Mouse (Mus musculus) CH12.LX (cell line): ENCODE data around the gene Bri3. TPM values are rescaled to one million over a fixed set of nuclear protein-coding genes. Genes with fewer than 3 reads are reported as not detected.

Source experiments
- DNase-seq: peaks from one replicate; pipeline ENCODE4 v3.0.0-alpha.2; 2013; ENCODE audit errors: extremely low read depth
- H3K27ac ChIP-seq: 2 replicates; pipeline ENCODE4 v1.5.1; 2012; ENCODE audit warnings: low read depth, mild to moderate bottlenecking, control low read depth, moderate library complexity; ENCODE audit not compliant: insufficient read depth
- H3K27me3 ChIP-seq: replicated peaks from 2 replicates; pipeline ENCODE3; 2012; ENCODE audit warnings: inconsistent platforms
- H3K36me3 ChIP-seq, 2 experiments: replicated peaks in 1 of 2; 2 replicates each; pipeline versions ENCODE3 to v1.6.1; 2012; ENCODE audit warnings: inconsistent platforms in 1 of 2, low read length in 1 of 2, mild to moderate bottlenecking in 1 of 2, mixed read lengths in 1 of 2, moderate library complexity in 1 of 2; ENCODE audit not compliant: control insufficient read depth in 1 of 2, insufficient read depth in 1 of 2
- H3K4me1 ChIP-seq, 2 experiments: 2 replicates each; pipeline ENCODE4 v1.6.1; 2012; ENCODE audit warnings: inconsistent platforms in 1 of 2, moderate library complexity in 1 of 2; ENCODE audit not compliant: insufficient read depth in 2 of 2, control insufficient read depth in 1 of 2
- H3K4me2 ChIP-seq: 2 replicates; pipeline ENCODE4 v1.6.1; 2012; ENCODE audit warnings: low read depth, mild to moderate bottlenecking, control low read depth; ENCODE audit not compliant: poor library complexity, insufficient read depth, severe bottlenecking
- H3K4me3 ChIP-seq, 3 experiments: fragments of 150-350 bp in 1 of 3; sonication (generic) in 1 of 3; replicated peaks in 1 of 3; 2 replicates each; pipeline versions ENCODE3 to v1.5.1; 2011 to 2012; ENCODE audit warnings: low read depth in 2 of 3, low read length in 2 of 3, mild to moderate bottlenecking in 2 of 3, moderate library complexity in 2 of 3, control low read depth in 1 of 3, improper control_type of control experiment in 1 of 3, inconsistent platforms in 1 of 3, mixed read lengths in 1 of 3; ENCODE audit not compliant: poor library complexity in 1 of 3
- H3K79me2 ChIP-seq: replicated peaks from 2 replicates; pipeline ENCODE4 v1.6.1; 2012; ENCODE audit warnings: mild to moderate bottlenecking, moderate library complexity; ENCODE audit not compliant: control insufficient read depth, poor library complexity, insufficient read depth, severe bottlenecking; ENCODE audit errors: extremely low read depth
- H3K9ac ChIP-seq: 2 replicates; pipeline ENCODE4 v1.6.1; 2012; ENCODE audit warnings: low read depth, mild to moderate bottlenecking, control low read depth, moderate library complexity; ENCODE audit not compliant: insufficient read depth
- H3K9me3 ChIP-seq: replicated peaks from 2 replicates; pipeline ENCODE3; 2012; ENCODE audit warnings: low read length, inconsistent platforms, mixed read lengths
- BHLHE40 ChIP-seq: IDR thresholded peaks from 2 replicates; pipeline ENCODE4 v1.6.1; 2011; ENCODE audit warnings: mild to moderate bottlenecking, low read depth, low read length, improper control_type of control experiment
- CHD2 ChIP-seq: IDR thresholded peaks from 2 replicates; pipeline ENCODE4 v1.6.1; 2011; ENCODE audit warnings: low read length, improper control_type of control experiment
- CTCF ChIP-seq, 2 experiments: IDR thresholded peaks in 1 of 2; conservative IDR thresholded peaks in 1 of 2; 2 replicates each; pipeline ENCODE4 v1.5.1; 2011 to 2012; ENCODE audit warnings: low read depth in 2 of 2, low read length in 2 of 2, improper control_type of control experiment in 1 of 2, inconsistent platforms in 1 of 2, mild to moderate bottlenecking in 1 of 2, moderate library complexity in 1 of 2
- ELF1 ChIP-seq: IDR thresholded peaks from 2 replicates; pipeline ENCODE4 v1.6.1; 2014; ENCODE audit warnings: low read depth, mild to moderate bottlenecking, inconsistent platforms, low read length, improper control_type of control experiment
- ETS1 ChIP-seq: conservative IDR thresholded peaks from 2 replicates; pipeline ENCODE4 v1.6.1; 2012; ENCODE audit warnings: low read depth, mild to moderate bottlenecking, inconsistent platforms, low read length, improper control_type of control experiment, moderate library complexity
- GABPA ChIP-seq: IDR thresholded peaks from 2 replicates; pipeline ENCODE4 v1.6.1; 2012; ENCODE audit warnings: low read depth, low read length, improper control_type of control experiment, inconsistent platforms; ENCODE audit not compliant: insufficient replicate concordance
- HCFC1 ChIP-seq: IDR thresholded peaks from 2 replicates; pipeline ENCODE4 v1.6.1; 2012; ENCODE audit warnings: low read depth, mild to moderate bottlenecking, inconsistent platforms, low read length, improper control_type of control experiment
- JUND ChIP-seq: conservative IDR thresholded peaks from 2 replicates; pipeline ENCODE4 v1.6.1; 2011; ENCODE audit warnings: low read depth, low read length, improper control_type of control experiment
- KAT2A ChIP-seq: IDR thresholded peaks from 2 replicates; pipeline ENCODE4 v1.6.1; 2012; ENCODE audit warnings: low read length, improper control_type of control experiment, inconsistent platforms; ENCODE audit not compliant: insufficient replicate concordance
- MAX ChIP-seq: IDR thresholded peaks from 2 replicates; pipeline ENCODE4 v1.6.1; 2011; ENCODE audit warnings: low read length, improper control_type of control experiment
- MAZ ChIP-seq: IDR thresholded peaks from 2 replicates; pipeline ENCODE4 v1.6.1; 2012; ENCODE audit warnings: low read depth, mild to moderate bottlenecking, inconsistent platforms, low read length, improper control_type of control experiment, moderate library complexity
- MYC ChIP-seq: IDR thresholded peaks from 2 replicates; pipeline ENCODE4 v1.6.1; 2011; ENCODE audit warnings: low read depth, mild to moderate bottlenecking, improper control_type of control experiment, low read length
- NELFE ChIP-seq: IDR thresholded peaks from 2 replicates; pipeline ENCODE4 v1.6.1; 2011; ENCODE audit warnings: low read depth, low read length, improper control_type of control experiment
- POLR2A ChIP-seq: IDR thresholded peaks from 2 replicates; pipeline ENCODE4 v1.6.1; 2011; ENCODE audit warnings: low read depth, mild to moderate bottlenecking, improper control_type of control experiment, low read length
- TCF12 ChIP-seq: IDR thresholded peaks from 2 replicates; pipeline ENCODE4 v1.6.1; 2014; ENCODE audit warnings: low read depth, mild to moderate bottlenecking, inconsistent platforms, low read length, improper control_type of control experiment
- UBTF ChIP-seq: IDR thresholded peaks from 2 replicates; pipeline ENCODE4 v1.6.1; 2012; ENCODE audit warnings: low read depth, mild to moderate bottlenecking, inconsistent platforms, low read length, improper control_type of control experiment, moderate library complexity
- USF1 ChIP-seq: IDR thresholded peaks from 2 replicates; pipeline ENCODE4 v1.6.1; 2014; ENCODE audit warnings: low read depth, mild to moderate bottlenecking, inconsistent platforms, low read length, improper control_type of control experiment
- USF2 ChIP-seq: conservative IDR thresholded peaks from 2 replicates; pipeline ENCODE4 v1.6.1; 2011; ENCODE audit warnings: low read depth, low read length, improper control_type of control experiment
- ZC3H11A ChIP-seq: IDR thresholded peaks from 2 replicates; pipeline ENCODE4 v1.6.1; 2012; ENCODE audit warnings: low read depth, mild to moderate bottlenecking, inconsistent platforms, low read length, improper control_type of control experiment
- ZNF384 ChIP-seq: IDR thresholded peaks from 2 replicates; pipeline ENCODE4 v1.6.1; 2012; ENCODE audit warnings: low read depth, low read length, improper control_type of control experiment, inconsistent platforms
- dilution Hi-C: fragments of 300-500 bp; cut with MboI; formaldehyde crosslinking; loops from 2 replicates; pipeline ENCODE4 v1.14.3; 2020; ENCODE audit warnings: low sequenced_read_pairs; ENCODE audit not compliant: extremely low pct_unique_long_range_greater_than_20kb, extremely low pct_ligation_motif_present
- in situ Hi-C: fragments of 300-500 bp; cut with MboI; formaldehyde crosslinking; loops from 3 replicates; pipeline ENCODE4 v1.14.3; 2019; ENCODE audit warnings: low sequenced_read_pairs, low pct_ligation_motif_present, low pct_unique_long_range_greater_than_20kb, mixed read lengths
- polyA plus RNA-seq: library from polyadenylated mRNA; unstranded; fragments of >175 nt; gene quantifications from 2 replicates; pipeline ENCODE4 v1.2.1, GENCODE M21; 2012; ENCODE audit warnings: low read depth; ENCODE audit not compliant: insufficient read length
- total RNA-seq, 2 experiments: library from RNA; depleted of rRNA; stranded (reverse); fragments of 300-350 nt in 1 of 2; fragments of >200 nt in 1 of 2; gene quantifications; 2 replicates each; pipeline ENCODE4 v1.2.3; 2012 to 2014

Gene Bri3
- total and polyA plus RNA-seq, 3 experiments: 9.3 to 41.7 (median 20.3) TPM

GRCm38 (mm10) chr5:144314731-144315494, 70.7 kb downstream of the Bri3 start:
- no peak for DNase-seq
- peaks cover 0 to 7% of the 10 kb centered on the region in 2 experiments; a peak in 2 of 4 replicates for H3K4me1 ChIP-seq
- H3K27ac ChIP-seq: no peak overlapping the region
- in situ Hi-C loops (no loop called here), dilution Hi-C loops (no loop called here)
- H3K27me3 ChIP-seq: no peaks in the 10 kb centered on the region
- H3K4me2 ChIP-seq: no peak overlapping the region
- no peak overlapping the region for H3K4me3 ChIP-seq
- no peaks in the 10 kb centered on the region for H3K79me2 ChIP-seq
- H3K36me3 ChIP-seq: no peaks in the 10 kb centered on the region
- TF ChIP-seq ETS1: no peak
- no peak for TF ChIP-seq ELF1
- no peak for TF ChIP-seq UBTF
- TF ChIP-seq ZNF384: no peak
- TF ChIP-seq JUND: no peak
- no peak for TF ChIP-seq HCFC1
- TF ChIP-seq CTCF (conservative IDR thresholded peaks at IDR 0.05 in 1 of 2, IDR thresholded peaks at IDR 0.05 in 1 of 2; ENCODE audit: low read depth in 2 of 2, low read length in 2 of 2): no peak
- no peak for TF ChIP-seq BHLHE40
- TF ChIP-seq MAZ: no peak
- TF ChIP-seq GABPA: no peak
- TF ChIP-seq MYC: no peak
- no peak for TF ChIP-seq KAT2A
- no peak for TF ChIP-seq NELFE
- TF ChIP-seq, all 38 proteins: peak for 0
- no peak overlapping the region for H3K9ac ChIP-seq
- H3K9me3 ChIP-seq: no peaks in the 10 kb centered on the region

- Histone ChIP-seq H3K79me2 (no peaks in the 10 kb centered on the region), H3K27me3 (no peaks in the 10 kb centered on the region), H3K27ac (no peak overlapping the region), H3K4me3 (no peak overlapping the region), H3K9ac (no peak overlapping the region), H3K4me2 (no peak overlapping the region), H3K9me3 (no peaks in the 10 kb centered on the region), H3K4me1 (peaks cover 0 to 7% of the 10 kb centered on the region in 2 experiments; a peak in 2 of 4 replicates), H3K36me3 (no peaks in the 10 kb centered on the region)
- in situ Hi-C loops (no loop called here), dilution Hi-C loops (no loop called here)
- no peak for DNase-seq
- no peak for TF ChIP-seq POLR2A
- no peak for TF ChIP-seq TCF12
- TF ChIP-seq ZC3H11A: no peak
- no peak for TF ChIP-seq MAZ
- no peak for TF ChIP-seq MAX
- TF ChIP-seq USF1: no peak
- no peak for TF ChIP-seq CHD2
- no peak for TF ChIP-seq ELF1
- no peak for TF ChIP-seq USF2
These were observed 72.2 kb downstream of the Bri3 start for GRCm38 (mm10) chr5:144316442-144316841.
